Mouse (Mus musculus): ENCODE results near the gene Ptges2.

GRCm38 (mm10) chr2:32430701-32431676 is 35.3 kb downstream of the Ptges2 start:
- no peak for TF ChIP-seq CTCF (IDR thresholded peaks at IDR 0.05; ENCODE audit: extremely low read depth, insufficient read depth, insufficient read length, insufficient replicate concordance)
- no peak for TF ChIP-seq POLR2A (IDR thresholded peaks at IDR 0.05; ENCODE audit: low read depth, low read length)
